Mouse (Mus musculus) T-helper 1 cell (primary cell): Measurements from ENCODE around the gene Prdm5.

Source experiments
- in situ Hi-C: fragments of 300-600 bp; cut with MboI, MseI; formaldehyde crosslinking; loops from one replicate; pipeline ENCODE4 v1.15.1; 2025; ENCODE audit warnings: high pct_unique_total_duplicates

Prdm5 gene

DNA sequence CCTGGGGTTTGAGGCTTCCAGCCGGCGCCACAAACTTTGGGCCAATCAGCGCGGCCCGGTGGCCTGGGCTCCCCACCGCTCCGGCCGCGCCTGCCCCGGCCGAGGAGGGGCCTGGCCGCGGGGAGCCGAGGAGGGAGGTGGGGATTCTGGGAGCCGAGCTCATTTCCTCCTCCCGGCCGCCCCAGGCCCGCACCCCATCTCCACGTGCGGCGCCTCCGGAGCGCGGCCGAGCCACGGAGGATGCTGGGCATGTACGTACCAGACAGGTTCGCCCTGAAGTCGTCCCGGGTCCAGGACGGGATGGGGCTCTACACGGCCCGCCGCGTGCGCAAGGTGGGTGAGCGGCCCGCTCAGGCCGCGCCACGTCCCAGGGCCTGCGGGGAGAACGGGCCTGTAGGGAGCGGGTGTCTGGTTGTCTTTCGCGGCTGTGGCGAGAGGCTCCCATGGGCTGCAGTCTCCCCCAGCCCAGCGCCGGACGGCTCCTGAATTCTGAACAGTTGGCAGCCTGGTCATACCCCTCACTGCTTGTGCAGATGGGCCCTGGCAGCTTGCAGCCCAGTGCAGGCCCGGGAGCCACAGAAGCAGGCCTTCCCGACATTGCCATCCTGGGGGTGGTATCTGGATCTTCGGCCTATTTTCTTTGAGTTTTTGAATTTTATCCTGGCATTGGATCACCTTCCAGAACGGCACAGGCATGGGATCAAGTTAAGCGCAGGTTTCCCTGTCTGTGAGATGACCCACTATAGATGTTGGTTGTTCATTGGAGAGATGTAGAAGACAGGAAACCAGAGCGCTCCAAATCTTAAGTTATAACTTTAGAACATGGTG, at the start of gene Prdm5:
Gene Prdm5, plus strand, starts transcription at position 128 of the 828 bp plus-strand sequence.
- in situ Hi-C loops, result no loop called here

- in situ Hi-C loops, result loop anchor here (10.0 kb wide), 1 partner anchor 395 kb away; no protein-coding TSS in a partner anchor
Observed at GRCm38 (mm10) chr6:65739442-65739841, 39.3 kb upstream of the Prdm5 start.

GRCm38 (mm10) chr6:65743144-65743870, 35.5 kb upstream of the Prdm5 start:
- in situ Hi-C loops, result no loop called here

- in situ Hi-C loops, result no loop called here
Observed at GRCm38 (mm10) chr6:65743871-65744202, 35.0 kb upstream of the Prdm5 start.

DNA sequence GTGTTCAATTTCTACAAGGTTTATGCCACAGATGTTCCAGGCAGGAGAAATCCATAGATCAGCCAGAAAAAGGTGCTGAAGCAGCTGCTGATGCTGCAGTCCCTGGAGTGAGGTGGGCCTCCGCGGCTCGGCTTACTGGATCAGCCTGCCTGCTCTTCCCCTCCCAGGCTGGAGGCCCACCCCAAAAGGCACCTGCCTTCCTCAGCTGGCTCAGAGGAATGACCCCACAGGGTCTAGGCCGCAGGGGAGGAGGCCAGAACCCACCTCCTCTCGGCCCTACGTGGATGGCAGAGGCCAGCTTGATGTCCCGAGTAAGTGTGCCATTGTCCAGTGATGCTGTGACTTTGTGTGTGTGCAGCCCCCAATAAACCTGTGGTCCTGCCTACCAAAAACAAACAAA, 20.6 kb upstream of the Prdm5 start:
- in situ Hi-C loops, result no loop called here

DNA sequence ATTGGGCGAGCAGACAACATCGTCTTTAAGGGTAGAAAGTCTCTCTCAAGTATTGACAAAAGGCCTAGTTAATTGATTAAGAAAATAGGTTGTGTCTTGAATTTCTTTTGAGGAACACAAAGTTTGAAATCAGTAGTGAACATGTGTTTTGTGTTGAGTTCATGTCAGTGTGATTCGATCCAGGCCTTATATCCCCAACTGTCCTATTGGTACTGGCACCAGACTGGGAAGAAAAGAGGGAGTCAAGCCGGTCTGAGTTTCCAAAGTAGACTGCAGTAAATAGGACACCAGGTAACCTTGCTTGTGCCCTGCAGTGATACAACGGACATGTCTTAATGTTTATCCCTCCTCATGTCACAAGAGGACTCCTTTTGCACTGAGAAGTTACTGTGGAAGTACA, 19.6 kb upstream of the Prdm5 start:
- in situ Hi-C loops, result no loop called here

GRCm38 (mm10) chr6:65760073-65760472, 18.7 kb upstream of the Prdm5 start:
- in situ Hi-C loops, result no loop called here

DNA sequence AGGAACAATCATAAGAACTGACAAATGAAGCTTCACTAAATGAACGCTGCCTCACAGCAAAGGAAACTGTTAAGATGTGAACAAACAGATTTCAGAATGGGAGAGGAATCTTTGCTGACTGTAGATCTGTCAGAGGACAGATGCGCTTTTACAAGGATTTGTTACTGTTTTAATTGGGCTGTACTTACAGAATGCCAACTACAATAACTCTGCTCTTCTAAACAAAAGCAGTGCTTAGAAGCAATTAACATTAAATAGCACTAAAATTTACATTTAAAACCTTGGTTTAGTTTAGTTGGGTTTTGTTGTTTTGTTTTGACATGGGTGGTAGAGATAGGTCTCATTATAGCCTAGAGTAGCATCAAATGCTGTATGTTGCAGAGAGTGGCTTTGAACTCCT, 14.3 kb upstream of the Prdm5 start:
- in situ Hi-C loops, result no loop called here

DNA sequence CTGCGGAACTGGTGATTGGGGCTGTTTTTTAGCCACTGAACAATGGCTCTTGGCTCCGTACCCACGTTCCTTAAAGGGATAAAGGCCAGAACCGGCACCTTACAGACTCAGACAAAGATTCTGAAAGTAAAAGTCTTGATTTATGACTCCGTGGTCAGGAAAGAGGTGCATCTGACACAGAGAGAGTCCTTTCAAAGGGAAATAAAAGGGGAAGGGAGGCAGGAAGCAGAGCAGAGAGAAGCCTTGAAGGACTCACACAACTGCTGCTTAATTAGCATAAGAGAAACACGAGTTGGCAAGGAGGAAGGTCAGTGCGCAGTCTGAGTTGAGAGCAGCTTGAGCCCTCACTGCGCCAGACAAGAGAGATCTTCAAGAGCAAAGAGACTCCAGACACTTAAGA, 13.7 kb upstream of the Prdm5 start:
- in situ Hi-C loops, result no loop called here

DNA sequence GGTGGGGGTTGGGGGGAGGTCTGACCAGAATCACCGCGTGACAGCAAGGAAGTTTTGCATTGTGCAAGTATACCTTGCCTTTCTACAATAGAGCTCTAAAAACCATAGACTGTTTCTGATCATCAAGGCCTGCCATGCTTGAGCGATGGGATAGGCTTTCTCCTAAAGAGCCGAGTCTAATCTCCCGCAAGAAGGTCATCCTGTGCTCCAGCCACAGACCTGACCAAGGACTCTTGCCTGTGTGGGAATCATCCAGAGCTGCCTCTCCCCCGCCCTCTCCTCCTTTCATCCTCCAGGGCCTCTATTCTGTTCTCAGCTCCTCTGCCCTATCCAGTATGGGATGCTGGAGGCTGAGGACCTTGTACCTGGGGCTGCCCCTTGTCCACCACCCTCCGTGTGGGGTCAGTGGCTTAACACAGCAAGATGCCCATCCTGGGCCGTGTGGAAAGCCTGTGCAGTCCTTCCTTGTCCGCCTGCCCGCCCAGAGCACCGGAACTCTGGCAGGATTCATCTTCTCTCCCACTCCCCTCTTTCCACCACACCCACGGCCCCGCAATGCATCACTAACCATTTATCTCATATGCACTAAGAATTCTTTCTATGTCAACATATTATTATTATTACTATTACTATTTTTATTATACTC, 12.9 kb upstream of the Prdm5 start:
- in situ Hi-C loops, result no loop called here

DNA sequence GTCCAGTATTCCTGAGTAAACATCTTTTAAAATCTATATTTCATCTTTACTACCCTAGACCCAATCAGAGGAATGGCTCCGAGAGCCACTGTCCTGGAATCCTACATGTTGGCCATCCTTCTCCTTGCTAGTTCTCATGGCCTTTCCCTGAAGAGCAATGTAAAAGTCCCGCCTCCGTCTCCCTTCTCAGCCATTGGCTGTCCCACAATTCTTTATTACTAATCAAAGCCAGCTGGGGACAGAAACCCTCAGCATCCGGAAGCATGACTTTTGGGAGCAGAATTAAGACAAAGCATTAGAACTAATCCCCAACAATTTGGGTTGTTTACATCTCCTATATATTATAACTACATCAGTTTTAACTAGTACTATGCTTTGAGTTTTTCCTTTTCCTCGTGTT, 10.9 kb upstream of the Prdm5 start:
- in situ Hi-C loops, result no loop called here

- in situ Hi-C loops, result no loop called here
Observed at GRCm38 (mm10) chr6:65773566-65773965, 5.2 kb upstream of the Prdm5 start.

DNA sequence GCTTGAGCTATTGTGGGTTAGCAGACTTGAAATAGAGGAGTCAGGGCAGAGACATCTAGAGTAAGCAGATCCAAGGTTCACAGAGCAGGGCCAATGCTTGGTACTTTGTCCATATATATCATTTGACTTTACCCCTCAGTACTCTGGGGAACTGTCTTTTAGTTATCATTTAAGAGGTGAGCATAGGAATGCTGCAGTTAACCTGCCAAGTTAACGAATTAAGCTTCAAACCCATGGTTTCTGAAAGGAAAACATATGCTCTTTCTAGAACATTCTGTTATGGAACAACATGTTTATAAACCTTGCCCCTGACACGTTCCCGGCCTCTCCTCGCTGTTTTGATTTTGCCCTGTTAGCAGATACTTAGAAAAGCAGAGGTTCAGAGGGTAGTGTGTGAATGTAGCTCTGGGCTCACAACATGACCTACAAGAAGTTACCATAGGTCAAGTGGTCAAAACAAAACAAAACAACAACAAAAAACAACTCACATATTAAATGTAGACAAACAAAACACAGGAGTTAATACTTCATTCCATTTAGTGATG, 973 bp downstream of the Prdm5 start:
- in situ Hi-C loops, result no loop called here

DNA sequence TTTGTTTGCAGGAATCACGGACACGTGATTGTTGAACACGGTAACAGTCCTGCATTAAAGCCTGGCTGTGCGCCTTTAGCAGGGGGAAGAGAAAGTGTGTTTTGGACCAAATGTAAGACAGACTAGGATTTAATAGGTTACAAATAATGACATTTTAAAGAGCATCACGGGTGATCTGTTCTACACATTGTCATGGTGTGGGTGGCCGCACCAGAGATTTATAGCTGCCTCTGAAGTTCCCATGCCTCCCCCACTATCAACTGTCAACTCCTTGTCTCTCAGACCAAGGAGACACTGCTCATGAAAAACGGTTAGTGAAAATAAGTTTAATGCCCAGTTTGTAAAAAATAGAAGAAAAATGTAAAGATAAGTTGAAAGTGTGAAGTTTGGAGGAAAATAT, 2.7 kb downstream of the Prdm5 start:
- in situ Hi-C loops, result no loop called here

- in situ Hi-C loops, result no loop called here
Observed at GRCm38 (mm10) chr6:65783670-65784069, 4.9 kb downstream of the Prdm5 start.

DNA sequence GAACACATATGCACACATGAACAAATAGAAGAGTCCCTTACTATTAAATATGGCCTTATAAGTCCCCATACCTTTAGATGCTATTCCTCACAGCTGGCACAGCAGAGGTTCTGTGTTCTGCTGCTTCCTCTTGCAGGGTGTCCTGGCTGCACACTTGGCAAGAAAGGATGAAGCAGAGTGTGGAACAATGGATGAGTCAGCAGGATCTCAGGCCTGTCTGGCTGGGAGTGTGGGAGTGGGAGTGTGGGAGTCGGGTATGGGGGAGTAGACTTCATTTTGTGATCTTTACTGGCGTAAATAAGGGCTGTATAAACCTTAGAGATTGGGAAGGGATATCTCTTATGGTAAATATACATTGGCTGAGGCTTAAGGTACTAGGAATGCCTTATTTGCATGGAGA, 14.1 kb downstream of the Prdm5 start:
- in situ Hi-C loops, result no loop called here

GRCm38 (mm10) chr6:65796552-65796951, 17.8 kb downstream of the Prdm5 start:
- in situ Hi-C loops, result no loop called here

GRCm38 (mm10) chr6:65797276-65797675, 18.5 kb downstream of the Prdm5 start:
- in situ Hi-C loops, result no loop called here

DNA sequence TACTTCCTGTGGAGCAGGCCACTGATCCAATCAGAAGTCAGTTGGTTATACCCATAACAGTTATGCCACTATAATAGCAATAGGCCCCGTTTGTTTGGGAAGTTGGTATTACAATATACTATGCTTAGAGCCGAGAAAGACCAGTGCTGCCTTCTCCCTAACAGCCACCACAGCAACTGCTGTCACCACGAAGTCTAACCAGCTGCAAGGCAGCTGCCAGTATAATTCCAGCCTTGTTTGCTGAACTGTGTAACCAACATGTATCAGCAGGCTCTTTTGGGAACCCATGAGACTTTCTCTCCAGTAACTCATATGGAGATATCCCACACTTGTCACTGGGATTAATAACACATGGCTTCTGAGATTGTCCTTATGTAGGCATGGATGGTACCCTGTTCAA, 19.6 kb downstream of the Prdm5 start:
- in situ Hi-C loops, result no loop called here

DNA sequence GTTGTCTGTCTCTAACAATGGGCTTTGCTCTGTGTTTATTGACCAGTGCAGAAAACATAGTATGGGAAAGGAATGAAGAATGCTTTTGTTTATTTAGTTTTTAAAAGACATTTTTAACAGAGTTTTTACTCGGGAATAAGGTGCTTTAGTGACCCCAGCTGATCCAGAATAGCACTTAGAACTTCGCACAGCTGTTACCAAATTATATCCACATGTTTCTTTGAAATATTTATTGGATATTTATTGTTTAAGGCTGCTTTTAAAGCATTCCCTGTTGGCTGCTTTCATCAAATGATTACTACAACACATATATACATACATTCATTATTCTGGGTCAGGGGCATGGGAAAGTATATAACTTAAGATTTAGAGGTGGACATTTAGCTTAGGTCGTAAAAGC, 32.9 kb downstream of the Prdm5 start:
- in situ Hi-C loops, result no loop called here

- in situ Hi-C loops, result no loop called here
Observed at GRCm38 (mm10) chr6:65818039-65818747, 39.4 kb downstream of the Prdm5 start.

DNA sequence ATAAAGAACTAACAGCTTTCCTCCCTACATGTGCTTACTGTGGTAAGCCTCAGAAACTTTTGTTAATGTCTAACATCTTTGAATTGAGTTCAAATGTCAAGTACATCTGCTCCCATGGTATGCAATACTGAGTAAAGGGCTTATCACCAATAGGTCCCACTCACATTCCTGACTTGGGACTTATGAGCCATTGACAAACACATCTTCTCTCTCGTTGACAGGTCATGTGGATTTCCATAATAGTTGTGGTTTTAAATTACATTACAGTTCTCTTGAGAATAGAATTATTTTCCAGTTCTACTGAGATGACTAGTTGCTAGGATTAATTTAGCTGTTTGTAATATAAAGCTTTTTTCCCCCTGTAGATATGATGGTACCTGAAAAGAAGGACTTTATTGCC, 49.9 kb downstream of the Prdm5 start:
- in situ Hi-C loops, result no loop called here
